Mouse (Mus musculus) intestine, embryonic 16.5 days (tissue): ENCODE data around the gene Onecut3. TPM values are rescaled to one million over a fixed set of nuclear protein-coding genes. Genes with fewer than 3 reads are reported as not detected.

Experiments used
- polyA plus RNA-seq: library from polyadenylated mRNA; unstranded; fragments of >200 nt; fragmentation: Nextera tagmentation; extraction: Ambion mirVana; gene quantifications from 2 replicates; pipeline ENCODE4 v1.2.1, GENCODE M21; 2015

The Onecut3 gene
- polyA plus RNA-seq, 1 experiment from 2014 or later = 0.10 TPM

Other genes starting within 250 kb of the Onecut3 start
- 604 and 616 TPM in 2 replicates for gene Ndufs7, start 245.7 kb upstream of the Onecut3 start, polyA plus RNA-seq
- 91.0 and 106 TPM in 2 replicates for gene Gamt, start 233.8 kb upstream of the Onecut3 start, polyA plus RNA-seq
- 36.8 and 37.6 TPM in 2 replicates for gene Dazap1, start 233.3 kb upstream of the Onecut3 start, polyA plus RNA-seq
- gene Rps15, start 202.4 kb upstream of the Onecut3 start, polyA plus RNA-seq = 894 and 922 TPM in 2 replicates
- gene Apc2, start 198.9 kb upstream of the Onecut3 start, polyA plus RNA-seq = 2.4 and 3.1 TPM in 2 replicates
- gene 2310011J03Rik, start 174.3 kb upstream of the Onecut3 start, polyA plus RNA-seq = 60.4 and 64.3 TPM in 2 replicates
- gene Pcsk4, start 165.3 kb upstream of the Onecut3 start, polyA plus RNA-seq = 10.8 and 12.9 TPM in 2 replicates
- 255 and 314 TPM in 2 replicates for gene Reep6, start 164.9 kb upstream of the Onecut3 start, polyA plus RNA-seq
- gene Adamtsl5, start 146.4 kb upstream of the Onecut3 start, polyA plus RNA-seq = 28.2 and 37.2 TPM in 2 replicates
- 0.39 and 0.64 TPM in 2 replicates for gene Plk5, start 138.4 kb upstream of the Onecut3 start, polyA plus RNA-seq
- gene Mex3d, start 107.2 kb upstream of the Onecut3 start, polyA plus RNA-seq = 1.9 and 2.7 TPM in 2 replicates
- gene Mbd3, start 95.3 kb upstream of the Onecut3 start, polyA plus RNA-seq = 133 and 144 TPM in 2 replicates
- 1,179 and 1,252 TPM in 2 replicates for gene Uqcr11, start 88.0 kb upstream of the Onecut3 start, polyA plus RNA-seq
- 62.7 and 62.9 TPM in 2 replicates for gene Tcf3, start 61.2 kb upstream of the Onecut3 start, polyA plus RNA-seq
- gene Atp8b3, start 44.3 kb downstream of the Onecut3 start, polyA plus RNA-seq = 0.09 and 0.17 TPM in 2 replicates
- 21.5 and 21.9 TPM in 2 replicates for gene Rexo1, start 66.7 kb downstream of the Onecut3 start, polyA plus RNA-seq
- gene Klf16, start 82.5 kb downstream of the Onecut3 start, polyA plus RNA-seq = 7.0 and 7.4 TPM in 2 replicates
- gene Abhd17a, start 95.5 kb downstream of the Onecut3 start, polyA plus RNA-seq = 63.1 and 79.7 TPM in 2 replicates
- gene Scamp4, start 108.0 kb downstream of the Onecut3 start, polyA plus RNA-seq = 125 and 127 TPM in 2 replicates
- gene Adat3, start 108.0 kb downstream of the Onecut3 start, polyA plus RNA-seq = 8.4 and 9.4 TPM in 2 replicates
- 3.3 and 4.0 TPM in 2 replicates for gene Gm49322, start 111.2 kb downstream of the Onecut3 start, polyA plus RNA-seq
- gene Csnk1g2, start 128.0 kb downstream of the Onecut3 start, polyA plus RNA-seq = 15.1 and 22.2 TPM in 2 replicates
- gene Btbd2, start 162.2 kb downstream of the Onecut3 start, polyA plus RNA-seq = 9.2 and 10.6 TPM in 2 replicates
- gene Mknk2, start 183.3 kb downstream of the Onecut3 start, polyA plus RNA-seq = 18.3 and 49.9 TPM in 2 replicates
- 39.8 and 41.8 TPM in 2 replicates for gene Mob3a, start 207.1 kb downstream of the Onecut3 start, polyA plus RNA-seq
- gene Izumo4, start 207.3 kb downstream of the Onecut3 start, polyA plus RNA-seq = 18.5 and 25.0 TPM in 2 replicates
- gene Ap3d1, start 247.4 kb downstream of the Onecut3 start, polyA plus RNA-seq = 57.9 and 58.4 TPM in 2 replicates